Mouse (Mus musculus): ENCODE data around the gene Krtcap3.

- TF ChIP-seq CTCF (IDR thresholded peaks at IDR 0.05; ENCODE audit: extremely low read depth, insufficient read depth, insufficient read length, insufficient replicate concordance): no peak
- no peak for TF ChIP-seq POLR2A (IDR thresholded peaks at IDR 0.05; ENCODE audit: low read depth, low read length)
These were observed 14.6 kb downstream of the Krtcap3 start for GRCm38 (mm10) chr5:31266101-31266500.
